ENCODE assay signal across 8 mouse cellular contexts in genomic region chr3:146047704-146048207, GRCm38 (mm10).
DNase-seq lines count a peak whose midpoint lies in the region; ATAC-seq and TF ChIP-seq lines count a peak whose summit lies in the region.

No protein-coding gene starts in this region.

- H3K4me2 ChIP-seq in forebrain, postnatal 0 days (ENCODE audit: low read depth) = no peak overlapping the region
- no peak overlapping the region for H3K4me2 ChIP-seq in forebrain, embryonic 16.5 days (ENCODE audit: low read length)
- peak overlapping the region; percentile 46 for H3K4me2 ChIP-seq in lung, embryonic 15.5 days

- intact Hi-C loops in heart, adult 2 months (cut with DNase I) = no loop called here

- ATAC-seq in forebrain, postnatal 0 days = peak; percentile 54
- no peak for ATAC-seq in forebrain, embryonic 16.5 days
- peak; percentile 42; the same call in 1 of the 2 replicates for ATAC-seq in lung, embryonic 15.5 days (ENCODE audit: borderline replicate concordance, extremely low read depth, low FRiP score, low TSS enrichment)
- no peak for ATAC-seq in inflammation-experienced regulatory T-cells, adult 6 months

- 31% methylated on average over 15 of the region's 15 CpGs for WGBS in forebrain, postnatal 0 days
- WGBS in forebrain, embryonic 16.5 days = 29% methylated on average over 15 of the region's 15 CpGs
- 24% methylated on average over 15 of the region's 15 CpGs for WGBS in heart, adult 2 months
- WGBS in lung, embryonic 15.5 days = 20% methylated on average over 15 of the region's 15 CpGs
- WGBS in spleen, adult 2 months = 27% methylated on average over 15 of the region's 15 CpGs

- no peak for TF ChIP-seq POLR2A in heart, adult 2 months (IDR thresholded peaks at IDR 0.05; ENCODE audit: insufficient read depth, low read depth, low read length)
- TF ChIP-seq POLR2A in spleen, adult 2 months (IDR thresholded peaks at IDR 0.05; ENCODE audit: low read depth, low read length) = no peak

- H3K9me3 ChIP-seq in forebrain, postnatal 0 days (ENCODE audit: low read length) = no peaks in the 10 kb centered on the region
- H3K9me3 ChIP-seq in forebrain, embryonic 16.5 days (ENCODE audit: control insufficient read depth, low read length) = no peaks in the 10 kb centered on the region
- no peaks in the 10 kb centered on the region for H3K9me3 ChIP-seq in lung, embryonic 15.5 days

- no peak for TF ChIP-seq EP300 in heart, adult 2 months (IDR thresholded peaks at IDR 0.05; ENCODE audit: insufficient read depth, low read depth, low read length)

- H3K36me3 ChIP-seq in forebrain, postnatal 0 days (ENCODE audit: insufficient read depth) = no peaks in the 10 kb centered on the region
- no peaks in the 10 kb centered on the region for H3K36me3 ChIP-seq in forebrain, embryonic 16.5 days (ENCODE audit: control insufficient read depth, insufficient read depth)
- H3K36me3 ChIP-seq in heart, adult 2 months (ENCODE audit: control insufficient read depth, insufficient read depth, low read length) = no peaks in the 10 kb centered on the region
- no peaks in the 10 kb centered on the region for H3K36me3 ChIP-seq in lung, embryonic 15.5 days
- no peaks in the 10 kb centered on the region for H3K36me3 ChIP-seq in spleen, adult 2 months (ENCODE audit: control insufficient read depth, insufficient read depth, low read length)

- H3K9ac ChIP-seq in forebrain, postnatal 0 days = no peak overlapping the region
- no peak overlapping the region for H3K9ac ChIP-seq in forebrain, embryonic 16.5 days (replicated peaks; ENCODE audit: low read depth, low read length)
- H3K9ac ChIP-seq in heart, adult 2 months (ENCODE audit: low read depth, low read length) = no peak overlapping the region
- H3K9ac ChIP-seq in lung, embryonic 15.5 days = no peak overlapping the region

- no peaks in the 10 kb centered on the region for H3K27me3 ChIP-seq in forebrain, postnatal 0 days (ENCODE audit: insufficient read depth, low read length)
- no peaks in the 10 kb centered on the region for H3K27me3 ChIP-seq in forebrain, embryonic 16.5 days (replicated peaks; ENCODE audit: control insufficient read depth, insufficient read depth, low read length)
- H3K27me3 ChIP-seq in heart, adult 2 months (ENCODE audit: control insufficient read depth, insufficient read depth, low read length) = no peaks in the 10 kb centered on the region
- no peaks in the 10 kb centered on the region for H3K27me3 ChIP-seq in lung, embryonic 15.5 days
- H3K27me3 ChIP-seq in spleen, adult 2 months (ENCODE audit: control insufficient read depth, insufficient read depth, low read length) = no peaks in the 10 kb centered on the region

- no peak overlapping the region for H3K27ac ChIP-seq in forebrain, postnatal 0 days (ENCODE audit: low read depth, low read length)
- H3K27ac ChIP-seq in forebrain, embryonic 16.5 days (ENCODE audit: low read length) = no peak overlapping the region
- no peak overlapping the region for H3K27ac ChIP-seq in heart, adult 2 months
- H3K27ac ChIP-seq in lung, embryonic 15.5 days = no peak overlapping the region
- peak overlapping the region; percentile 27 for H3K27ac ChIP-seq in spleen, adult 2 months (ENCODE audit: insufficient read depth, low read length)

- peak; percentile 14 for DNase-seq in forebrain, postnatal 0 days
- peak; percentile 31 for DNase-seq in NIH3T3 (ENCODE audit: low read depth)
- peak; percentile 38 for DNase-seq in heart, adult 2 months
- peak; percentile 69 for DNase-seq in kidney, adult 9 months
- peak; percentile 41 to 54 for DNase-seq in spleen, adult 2 months (ENCODE audit: low read depth in 1 of 2, low spot score in 2 of 2)

- H3K79me2 ChIP-seq in heart, adult 2 months (replicated peaks; ENCODE audit: control insufficient read depth, insufficient read depth, low read length) = no peaks in the 10 kb centered on the region

- TF ChIP-seq CTCF in forebrain, postnatal 0 days (IDR thresholded peaks at IDR 0.05; ENCODE audit: low read depth) = no peak
- TF ChIP-seq CTCF in heart, adult 2 months (IDR thresholded peaks at IDR 0.05) = no peak
- TF ChIP-seq CTCF in spleen, adult 2 months (IDR thresholded peaks at IDR 0.05; ENCODE audit: extremely low read depth, insufficient read depth, insufficient read length, insufficient replicate concordance) = no peak

- H3K4me3 ChIP-seq in forebrain, postnatal 0 days (ENCODE audit: low read depth, low read length) = no peak overlapping the region
- no peak overlapping the region for H3K4me3 ChIP-seq in forebrain, embryonic 16.5 days (replicated peaks; ENCODE audit: low read length)
- H3K4me3 ChIP-seq in heart, adult 2 months = no peak overlapping the region
- peak overlapping the region; percentile 8; the same call in 1 of the 2 replicates for H3K4me3 ChIP-seq in lung, embryonic 15.5 days
- H3K4me3 ChIP-seq in spleen, adult 2 months (ENCODE audit: extremely low read depth, insufficient read depth, insufficient read length) = 0 out of 2 replicates have a peak overlapping the region, but pooled peaks have one; percentile 1

- H3K4me1 ChIP-seq in forebrain, postnatal 0 days (ENCODE audit: insufficient read depth) = no peaks in the 10 kb centered on the region; the same call in 1 of the 2 replicates
- H3K4me1 ChIP-seq in forebrain, embryonic 16.5 days (replicated peaks; ENCODE audit: control insufficient read depth, insufficient read depth, low read length) = peaks cover 7% of the 10 kb centered on the region
- no peaks in the 10 kb centered on the region for H3K4me1 ChIP-seq in heart, adult 2 months (ENCODE audit: control insufficient read depth, insufficient read depth, low read length)
- peaks cover 25% of the 10 kb centered on the region for H3K4me1 ChIP-seq in lung, embryonic 15.5 days
- peaks cover 17% of the 10 kb centered on the region for H3K4me1 ChIP-seq in spleen, adult 2 months (ENCODE audit: control insufficient read depth, insufficient read depth, insufficient read length)

Comparison
In these comparisons a context has a peak if more than half of its experiments do, and no peak if none do; other contexts are left out.
1. ATAC-seq: peak in forebrain, postnatal 0 days (single experiment) and lung, embryonic 15.5 days (single experiment); none in forebrain, embryonic 16.5 days (single experiment) and inflammation-experienced regulatory T-cells, adult 6 months (single experiment).
2. DNase-seq: peak in every context shown above with its lines; median percentile 69 in kidney, adult 9 months; 48 in spleen, adult 2 months; 38 in heart, adult 2 months; 31 in NIH3T3; 14 in forebrain, postnatal 0 days.
3. H3K4me3 ChIP-seq: peak in lung, embryonic 15.5 days (single experiment) and spleen, adult 2 months (single experiment); none in forebrain, postnatal 0 days (single experiment), forebrain, embryonic 16.5 days (single experiment) and heart, adult 2 months (single experiment).